In the genomic region with DNA sequence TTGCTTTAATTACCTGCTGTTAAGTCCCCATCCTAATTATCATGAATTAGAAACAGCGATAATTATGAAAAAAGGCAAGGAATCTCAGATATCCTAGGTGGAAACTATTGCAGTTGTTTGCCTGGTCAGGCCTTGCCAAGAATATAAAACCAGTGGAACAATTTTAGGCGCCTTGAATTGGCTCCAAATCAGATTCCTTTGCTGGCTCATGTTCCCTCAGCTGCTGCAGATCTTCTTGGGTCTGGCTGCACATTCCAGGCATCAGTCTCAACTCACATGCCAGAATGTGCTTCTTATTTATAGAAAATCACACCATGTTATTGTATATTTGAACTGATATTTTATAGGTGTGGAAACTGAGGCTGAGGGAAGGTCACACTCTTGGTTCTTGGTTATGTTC, we compare ENCODE assay signal across 7 mouse cellular contexts.
A peak's percentile ranks its signal among the peaks of the same experiment; 100 is the strongest.
DNase-seq lines count a peak whose midpoint lies in the region; ATAC-seq and TF ChIP-seq lines count a peak whose summit lies in the region.

No protein-coding gene starts in this region.

- peaks cover 14% of the 10 kb centered on the region; the same call in 1 of the 2 replicates for H3K79me2 ChIP-seq in liver, adult 2 months (ENCODE audit: control insufficient read depth, insufficient read depth, low read length)

- no peaks in the 10 kb centered on the region for H3K27me3 ChIP-seq in liver, adult 2 months (ENCODE audit: control insufficient read depth, insufficient read depth, low read length)
- H3K27me3 ChIP-seq in liver, embryonic 12.5 days (replicated peaks) = no peaks in the 10 kb centered on the region
- H3K27me3 ChIP-seq in forebrain, embryonic 12.5 days = no peaks in the 10 kb centered on the region
- no peaks in the 10 kb centered on the region for H3K27me3 ChIP-seq in intestine, embryonic 15.5 days (replicated peaks)

- WGBS in liver, adult 2 months = 57% methylated on average over 2 of the region's 2 CpGs
- 62% methylated on average over 2 of the region's 2 CpGs for WGBS in liver, embryonic 12.5 days (ENCODE audit: insufficient replicate concordance)
- 76% methylated on average over 2 of the region's 2 CpGs for WGBS in forebrain, embryonic 12.5 days
- 69% methylated on average over 2 of the region's 2 CpGs for WGBS in intestine, embryonic 15.5 days

- no peaks in the 10 kb centered on the region for H3K36me3 ChIP-seq in liver, adult 2 months (ENCODE audit: control insufficient read depth, insufficient read depth, low read length)
- no peaks in the 10 kb centered on the region for H3K36me3 ChIP-seq in liver, embryonic 12.5 days
- H3K36me3 ChIP-seq in forebrain, embryonic 12.5 days (replicated peaks) = no peaks in the 10 kb centered on the region
- no peaks in the 10 kb centered on the region for H3K36me3 ChIP-seq in intestine, embryonic 15.5 days

- H3K9me3 ChIP-seq in liver, embryonic 12.5 days (replicated peaks) = no peaks in the 10 kb centered on the region
- no peaks in the 10 kb centered on the region for H3K9me3 ChIP-seq in forebrain, embryonic 12.5 days
- no peaks in the 10 kb centered on the region for H3K9me3 ChIP-seq in intestine, embryonic 15.5 days

- no peak for ATAC-seq in liver, embryonic 12.5 days
- no peak for ATAC-seq in forebrain, embryonic 12.5 days (ENCODE audit: low FRiP score)
- no peak for ATAC-seq in intestine, embryonic 15.5 days

- no peak overlapping the region for H3K4me3 ChIP-seq in liver, adult 2 months (ENCODE audit: insufficient read depth, low read depth, low read length)
- H3K4me3 ChIP-seq in liver, embryonic 12.5 days = no peak overlapping the region
- H3K4me3 ChIP-seq in forebrain, embryonic 12.5 days (replicated peaks) = no peak overlapping the region
- no peak overlapping the region for H3K4me3 ChIP-seq in intestine, embryonic 15.5 days (replicated peaks)

- peaks cover 3% of the 10 kb centered on the region; the same call in 1 of the 2 replicates for H3K4me1 ChIP-seq in liver, adult 2 months (ENCODE audit: control insufficient read depth, insufficient read depth, low read length)
- H3K4me1 ChIP-seq in liver, embryonic 12.5 days = no peaks in the 10 kb centered on the region; the same call in 1 of the 2 replicates
- H3K4me1 ChIP-seq in forebrain, embryonic 12.5 days = peaks cover 11% of the 10 kb centered on the region
- H3K4me1 ChIP-seq in intestine, embryonic 15.5 days (replicated peaks) = peaks cover 2% of the 10 kb centered on the region; the same call in 1 of the 2 replicates

- TF ChIP-seq CTCF in liver, adult 2 months (IDR thresholded peaks at IDR 0.05; ENCODE audit: low read depth, low read length) = no peak

- peak; percentile 28 for DNase-seq in liver, adult 2 months (ENCODE audit: extremely low read depth, low read depth, low spot score)
- peak; percentile 48 for DNase-seq in gastrocnemius, postnatal 25 days
- peak; percentile 34 to 40 for DNase-seq in kidney, postnatal 25 days
- peak; percentile 11 for DNase-seq in ovary, postnatal 36 days (ENCODE audit: low spot score)

- no peak overlapping the region for H3K9ac ChIP-seq in liver, adult 2 months (ENCODE audit: low read depth, low read length)
- no peak overlapping the region for H3K9ac ChIP-seq in liver, embryonic 12.5 days
- no peak overlapping the region for H3K9ac ChIP-seq in forebrain, embryonic 12.5 days
- H3K9ac ChIP-seq in intestine, embryonic 15.5 days = no peak overlapping the region

- TF ChIP-seq POLR2A in liver, adult 2 months (IDR thresholded peaks at IDR 0.05; ENCODE audit: extremely low read depth, insufficient read depth, low read length) = no peak

- no peak overlapping the region for H3K27ac ChIP-seq in liver, adult 2 months (replicated peaks; ENCODE audit: insufficient read depth, low read depth, low read length)
- no peak overlapping the region for H3K27ac ChIP-seq in liver, embryonic 12.5 days
- no peak overlapping the region for H3K27ac ChIP-seq in forebrain, embryonic 12.5 days
- no peak overlapping the region for H3K27ac ChIP-seq in intestine, embryonic 15.5 days

- no peak overlapping the region for H3K4me2 ChIP-seq in liver, embryonic 12.5 days
- H3K4me2 ChIP-seq in forebrain, embryonic 12.5 days = no peak overlapping the region
- no peak overlapping the region for H3K4me2 ChIP-seq in intestine, embryonic 15.5 days (replicated peaks)
